Mouse (Mus musculus) liver, embryonic 12.5 days (tissue): ENCODE measurements around the gene Rrp9. TPM values are rescaled to one million over a fixed set of nuclear protein-coding genes. Genes with fewer than 3 reads are reported as not detected.

Source experiments
- ATAC-seq: fragments of 200-750 bp; cut with Nextera tagmentation; 2 replicates; pipeline ENCODE4 v1.8.0; 2017; ENCODE audit warnings: moderate number of reproducible peaks, mild to moderate bottlenecking, moderate library complexity
- H3K27ac ChIP-seq: fragments of 300-500 bp; sonication (generic); 2 replicates; pipeline ENCODE4 v1.5.1; 2016; ENCODE audit warnings: mild to moderate bottlenecking
- H3K27me3 ChIP-seq: fragments of 300-500 bp; sonication (generic); replicated peaks from 2 replicates; pipeline ENCODE4 v1.6.1; 2016; ENCODE audit warnings: mild to moderate bottlenecking, moderate library complexity
- H3K36me3 ChIP-seq: fragments of 300-500 bp; sonication (generic); 2 replicates; pipeline ENCODE4 v1.6.1; 2016; ENCODE audit warnings: mild to moderate bottlenecking, moderate library complexity
- H3K4me1 ChIP-seq: fragments of 300-500 bp; sonication (generic); 2 replicates; pipeline ENCODE4 v1.6.1; 2016
- H3K4me2 ChIP-seq: fragments of 300-500 bp; sonication (generic); 2 replicates; pipeline ENCODE4 v1.6.1; 2016; ENCODE audit warnings: mild to moderate bottlenecking, moderate library complexity
- H3K4me3 ChIP-seq: fragments of 300-500 bp; sonication (generic); 2 replicates; pipeline ENCODE4 v1.5.1; 2016; ENCODE audit warnings: mild to moderate bottlenecking, moderate library complexity
- H3K9ac ChIP-seq: fragments of 300-500 bp; sonication (generic); 2 replicates; pipeline ENCODE4 v1.6.1; 2016; ENCODE audit warnings: mild to moderate bottlenecking, moderate library complexity
- H3K9me3 ChIP-seq: fragments of 300-500 bp; sonication (generic); replicated peaks from 2 replicates; pipeline ENCODE4 v1.6.1; 2016; ENCODE audit warnings: mild to moderate bottlenecking, moderate library complexity
- WGBS: fragments of 180-500 bp; shearing (Covaris S2); methylation state at CpG from one replicate; pipeline ENCODE4 v1.1.7; 2016; ENCODE audit not compliant: insufficient replicate concordance; 5-methylcytosine and 5-hydroxymethylcytosine counted together
- polyA plus RNA-seq: library from polyadenylated mRNA; unstranded; fragments of >200 nt; fragmentation: Nextera tagmentation; extraction: Ambion mirVana; gene quantifications from 2 replicates; pipeline ENCODE4 v1.2.1, GENCODE M21; 2016

The Rrp9 gene
- polyA plus RNA-seq, 1 experiment from 2014 or later = 58.0 TPM

GRCm38 (mm10) chr9:106467746-106468145 lies 8.0 kb upstream of the Rrp9 start:
- ATAC-seq = no peak
- WGBS = 78% methylated on average over 7 of the region's 7 CpGs
- Histone ChIP-seq H3K9me3 (no peaks in the 10 kb centered on the region), H3K27me3 (peaks cover 53% of the 10 kb centered on the region), H3K36me3 (peaks cover 10% of the 10 kb centered on the region), H3K4me3 (no peak overlapping the region), H3K27ac (no peak overlapping the region), H3K4me2 (no peak overlapping the region), H3K9ac (no peak overlapping the region), H3K4me1 (peaks cover 15% of the 10 kb centered on the region)

GRCm38 (mm10) chr9:106469317-106469716 lies 6.4 kb upstream of the Rrp9 start:
- Histone ChIP-seq H3K36me3 (no peaks in the 10 kb centered on the region), H3K27me3 (peaks cover 39% of the 10 kb centered on the region), H3K9me3 (no peaks in the 10 kb centered on the region), H3K4me1 (peaks cover 21% of the 10 kb centered on the region), H3K4me3 (no peak overlapping the region), H3K4me2 (no peak overlapping the region), H3K9ac (no peak overlapping the region), H3K27ac (no peak overlapping the region)
- WGBS = 40% methylated on average over 6 of the region's 6 CpGs
- ATAC-seq = no peak

- H3K4me3 ChIP-seq = no peak overlapping the region
- H3K9me3 ChIP-seq = no peaks in the 10 kb centered on the region
- WGBS = 33% methylated on average over 9 of the region's 9 CpGs
- H3K36me3 ChIP-seq = no peaks in the 10 kb centered on the region
- peaks cover 21% of the 10 kb centered on the region for H3K4me1 ChIP-seq
- no peak overlapping the region for H3K27ac ChIP-seq
- H3K4me2 ChIP-seq = no peak overlapping the region
- peaks cover 34% of the 10 kb centered on the region for H3K27me3 ChIP-seq
- ATAC-seq = no peak
- H3K9ac ChIP-seq = no peak overlapping the region
Observed at GRCm38 (mm10) chr9:106469776-106470175, 6.0 kb upstream of the Rrp9 start.

GRCm38 (mm10) chr9:106470991-106471750 lies 4.6 kb upstream of the Rrp9 start:
- Histone ChIP-seq H3K27ac (no peak overlapping the region), H3K27me3 (peaks cover 20% of the 10 kb centered on the region), H3K36me3 (no peaks in the 10 kb centered on the region), H3K9ac (no peak overlapping the region), H3K4me3 (no peak overlapping the region), H3K9me3 (no peaks in the 10 kb centered on the region), H3K4me2 (0 out of 2 replicates have a peak overlapping the region, but pooled peaks have one; percentile 24), H3K4me1 (peaks cover 25% of the 10 kb centered on the region)
- ATAC-seq = no peak
- 63% methylated on average over 14 of the region's 14 CpGs for WGBS

GRCm38 (mm10) chr9:106471892-106472291 lies 3.9 kb upstream of the Rrp9 start:
- H3K4me2 ChIP-seq = 0 out of 2 replicates have a peak overlapping the region, but pooled peaks have one; percentile 24
- H3K27me3 ChIP-seq = peaks cover 13% of the 10 kb centered on the region
- 53% methylated on average over 5 of the region's 5 CpGs for WGBS
- H3K4me3 ChIP-seq = no peak overlapping the region
- peaks cover 30% of the 10 kb centered on the region for H3K4me1 ChIP-seq
- no peak overlapping the region for H3K27ac ChIP-seq
- ATAC-seq = no peak
- no peaks in the 10 kb centered on the region for H3K9me3 ChIP-seq
- H3K36me3 ChIP-seq = no peaks in the 10 kb centered on the region
- no peak overlapping the region for H3K9ac ChIP-seq

- Histone ChIP-seq H3K4me1 (peaks cover 31% of the 10 kb centered on the region), H3K4me3 (no peak overlapping the region), H3K9ac (no peak overlapping the region), H3K4me2 (no peak overlapping the region), H3K9me3 (no peaks in the 10 kb centered on the region), H3K36me3 (no peaks in the 10 kb centered on the region), H3K27ac (peak overlapping the region; percentile 37; the same call in 1 of the 2 replicates), H3K27me3 (peaks cover 10% of the 10 kb centered on the region)
- no peak for ATAC-seq
- 56% methylated on average over 4 of the region's 4 CpGs for WGBS
Observed at GRCm38 (mm10) chr9:106472321-106472720, 3.4 kb upstream of the Rrp9 start.

- H3K4me1 ChIP-seq = peaks cover 40% of the 10 kb centered on the region
- H3K36me3 ChIP-seq = no peaks in the 10 kb centered on the region
- ATAC-seq = no peak
- H3K27me3 ChIP-seq = 0 out of 2 replicates have a peak, but pooled peaks cover 3% of the 10 kb centered on the region
- H3K9ac ChIP-seq = no peak overlapping the region
- H3K27ac ChIP-seq = no peak overlapping the region
- no peaks in the 10 kb centered on the region for H3K9me3 ChIP-seq
- no peak overlapping the region for H3K4me2 ChIP-seq
- H3K4me3 ChIP-seq = no peak overlapping the region
- 79% methylated on average over 16 of the region's 16 CpGs for WGBS
Observed at GRCm38 (mm10) chr9:106473081-106473752, 2.5 kb upstream of the Rrp9 start.

GRCm38 (mm10) chr9:106473753-106474105 lies 2.0 kb upstream of the Rrp9 start:
- H3K4me3 ChIP-seq = no peak overlapping the region
- peaks cover under 1% of the 10 kb centered on the region; the same call in 1 of the 2 replicates for H3K36me3 ChIP-seq
- no peak for ATAC-seq
- H3K4me1 ChIP-seq = peaks cover 45% of the 10 kb centered on the region
- H3K9ac ChIP-seq = 0 out of 2 replicates have a peak overlapping the region, but pooled peaks have one; percentile 2
- H3K27me3 ChIP-seq = 0 out of 2 replicates have a peak, but pooled peaks cover 3% of the 10 kb centered on the region
- H3K9me3 ChIP-seq = no peaks in the 10 kb centered on the region
- WGBS = 65% methylated on average over 5 of the region's 5 CpGs
- no peak overlapping the region for H3K4me2 ChIP-seq
- no peak overlapping the region for H3K27ac ChIP-seq

- H3K36me3 ChIP-seq = peaks cover 7% of the 10 kb centered on the region; the same call in 1 of the 2 replicates
- no peak overlapping the region for H3K27ac ChIP-seq
- 11% methylated on average over 6 of the region's 6 CpGs for WGBS
- no peak overlapping the region for H3K9ac ChIP-seq
- no peak for ATAC-seq
- H3K4me1 ChIP-seq = peaks cover 45% of the 10 kb centered on the region
- H3K9me3 ChIP-seq = no peaks in the 10 kb centered on the region
- no peak overlapping the region for H3K4me3 ChIP-seq
- no peak overlapping the region; the same call in 1 of the 2 replicates for H3K4me2 ChIP-seq
- 0 out of 2 replicates have a peak, but pooled peaks cover 3% of the 10 kb centered on the region for H3K27me3 ChIP-seq
Observed at GRCm38 (mm10) chr9:106474456-106474855, 1.3 kb upstream of the Rrp9 start.

GRCm38 (mm10) chr9:106475046-106475445 lies 717 bp upstream of the Rrp9 start:
- Histone ChIP-seq H3K36me3 (peaks cover 13% of the 10 kb centered on the region), H3K27ac (no peak overlapping the region), H3K9ac (no peak overlapping the region), H3K4me1 (peaks cover 45% of the 10 kb centered on the region), H3K4me2 (peak overlapping the region; percentile 1; the same call in 1 of the 2 replicates), H3K9me3 (no peaks in the 10 kb centered on the region), H3K27me3 (0 out of 2 replicates have a peak, but pooled peaks cover 3% of the 10 kb centered on the region), H3K4me3 (no peak overlapping the region)
- WGBS = 63% methylated on average over 7 of the region's 7 CpGs
- ATAC-seq = no peak

- H3K9ac ChIP-seq = no peak overlapping the region
- H3K9me3 ChIP-seq = no peaks in the 10 kb centered on the region
- peak overlapping the region; percentile 8; the same call in 1 of the 2 replicates for H3K4me3 ChIP-seq
- peak; percentile 4 for ATAC-seq
- H3K36me3 ChIP-seq = peaks cover 25% of the 10 kb centered on the region
- 0 out of 2 replicates have a peak, but pooled peaks cover under 1% of the 10 kb centered on the region for H3K27me3 ChIP-seq
- WGBS = 13% methylated on average over 16 of the region's 16 CpGs
- H3K4me1 ChIP-seq = peaks cover 45% of the 10 kb centered on the region
- H3K27ac ChIP-seq = peak overlapping the region; percentile 4; the same call in 1 of the 2 replicates
- H3K4me2 ChIP-seq = peak overlapping the region; percentile 85
Observed at GRCm38 (mm10) chr9:106476002-106476923, 500 bp downstream of the Rrp9 start.
